Mouse (Mus musculus): ENCODE results near the gene Tns4. TPM values are rescaled to one million over a fixed set of nuclear protein-coding genes. Genes with fewer than 3 reads are reported as not detected.

Tns4 gene
- polyA plus RNA-seq (2015; fragmentation: Nextera tagmentation; extraction: Ambion mirVana) = 0.06 and 0.09 TPM in 2 replicates

GRCm38 (mm10) chr11:99089077-99089601, at the start of gene Tns4:
Gene Tns4, minus strand, starts transcription at chr11:99089306.

GRCm38 (mm10) chr11:99041051-99041729, 47.9 kb downstream of the Tns4 start, which contains the start of gene Igfbp4:
Gene Igfbp4, plus strand, starts transcription at chr11:99041244.

GRCm38 (mm10) chr11:99023500-99024467, 65.3 kb downstream of the Tns4 start, which contains the start of gene Top2a:
Gene Top2a, minus strand, starts transcription at chr11:99024189.

Other genes with a start within 250 kb of the Tns4 start
- gene Wipf2, start 225.7 kb downstream of the Tns4 start, polyA plus RNA-seq (2015; fragmentation: Nextera tagmentation; extraction: Ambion mirVana) = 1.0 and 1.4 TPM in 2 replicates
- gene Cdc6, start 181.5 kb downstream of the Tns4 start, polyA plus RNA-seq (2015; fragmentation: Nextera tagmentation; extraction: Ambion mirVana) = 2.6 and 4.5 TPM in 2 replicates
- gene Rara, start 161.5 kb downstream of the Tns4 start, polyA plus RNA-seq (2015; fragmentation: Nextera tagmentation; extraction: Ambion mirVana) = 23.7 and 26.3 TPM in 2 replicates
- gene Gjd3, start 106.3 kb downstream of the Tns4 start, polyA plus RNA-seq (2015; fragmentation: Nextera tagmentation; extraction: Ambion mirVana) = 0.65 and 0.69 TPM in 2 replicates
- gene Top2a, start 65.1 kb downstream of the Tns4 start, polyA plus RNA-seq (2015; fragmentation: Nextera tagmentation; extraction: Ambion mirVana) = 35.2 and 36.7 TPM in 2 replicates
- 300 and 425 TPM in 2 replicates for gene Igfbp4, start 48.1 kb downstream of the Tns4 start, polyA plus RNA-seq (2015; fragmentation: Nextera tagmentation; extraction: Ambion mirVana)
- gene Ccr7, start 65.8 kb upstream of the Tns4 start, polyA plus RNA-seq (2015; fragmentation: Nextera tagmentation; extraction: Ambion mirVana) = 0.21 and 0.23 TPM in 2 replicates
- 107 and 113 TPM in 2 replicates for gene Smarce1, start 141.7 kb upstream of the Tns4 start, polyA plus RNA-seq (2015; fragmentation: Nextera tagmentation; extraction: Ambion mirVana)
- gene Krt222, start 154.8 kb upstream of the Tns4 start, polyA plus RNA-seq (2015; fragmentation: Nextera tagmentation; extraction: Ambion mirVana) = 0.81 and 1.5 TPM in 2 replicates
- not detected in 2 replicates for gene Krt24, start 196.0 kb upstream of the Tns4 start, polyA plus RNA-seq (2015; fragmentation: Nextera tagmentation; extraction: Ambion mirVana)
- not detected in 2 replicates for gene Krt25, start 233.6 kb upstream of the Tns4 start, polyA plus RNA-seq (2015; fragmentation: Nextera tagmentation; extraction: Ambion mirVana)
- not detected in 2 replicates for gene Krt26, start 248.7 kb upstream of the Tns4 start, polyA plus RNA-seq (2015; fragmentation: Nextera tagmentation; extraction: Ambion mirVana)

Measured in skeletal muscle tissue, postnatal 0 days (tissue).